Mouse (Mus musculus): ENCODE measurements around the gene Pik3cd. TPM values are rescaled to one million over a fixed set of nuclear protein-coding genes. Genes with fewer than 3 reads are reported as not detected.

The Pik3cd gene
- total and polyA plus RNA-seq, 2 experiments from 2014 or later, result 9.7 to 15.9 TPM

GRCm38 (mm10) chr4:149710510-149710909 lies 8.1 kb upstream of the Pik3cd start:
- H3K4me2 ChIP-seq (ENCODE audit: low read depth, low read length, poor library complexity, severe bottlenecking), result no peak overlapping the region
- no peak overlapping the region for H3K27ac ChIP-seq (ENCODE audit: low read depth, low read length)
- DNase-seq (ENCODE audit: low spot score) (peak; percentile 64), ATAC-seq (ENCODE audit: low FRiP score) (no peak)
- no peaks in the 10 kb centered on the region for H3K9me3 ChIP-seq (ENCODE audit: low read length)
- no peak overlapping the region for H3K4me3 ChIP-seq (ENCODE audit: low read depth, low read length)
- H3K9ac ChIP-seq (replicated peaks; ENCODE audit: low read length, poor library complexity, severe bottlenecking), result no peak overlapping the region
- 25% methylated on average over 5 of the region's 5 CpGs for WGBS
- H3K4me1 ChIP-seq (ENCODE audit: insufficient read depth, low read length), result no peaks in the 10 kb centered on the region
- peaks cover 5% of the 10 kb centered on the region; the same call in 1 of the 2 replicates for H3K36me3 ChIP-seq (ENCODE audit: insufficient read depth, low read length)
- no peaks in the 10 kb centered on the region for H3K27me3 ChIP-seq (ENCODE audit: insufficient read depth, low read length)
- TF ChIP-seq CTCF (IDR thresholded peaks at IDR 0.05), result peak; percentile 72

GRCm38 (mm10) chr4:149705941-149706340 lies 3.6 kb upstream of the Pik3cd start:
- Histone ChIP-seq H3K4me3 (ENCODE audit: low read depth, low read length) (no peak overlapping the region), H3K9ac (replicated peaks; ENCODE audit: low read length, poor library complexity, severe bottlenecking) (no peak overlapping the region), H3K4me1 (ENCODE audit: insufficient read depth, low read length) (no peaks in the 10 kb centered on the region), H3K36me3 (ENCODE audit: insufficient read depth, low read length) (no peaks in the 10 kb centered on the region), H3K27ac (ENCODE audit: low read depth, low read length) (no peak overlapping the region), H3K4me2 (ENCODE audit: low read depth, low read length, poor library complexity, severe bottlenecking) (no peak overlapping the region), H3K27me3 (ENCODE audit: insufficient read depth, low read length) (no peaks in the 10 kb centered on the region), H3K9me3 (ENCODE audit: low read length) (no peaks in the 10 kb centered on the region)
- WGBS, result 92% methylated on average over 8 of the region's 8 CpGs
- ATAC-seq (ENCODE audit: low FRiP score) (no peak), DNase-seq (ENCODE audit: low spot score) (no peak)
- TF ChIP-seq CTCF (IDR thresholded peaks at IDR 0.05), result no peak

- TF ChIP-seq CTCF (IDR thresholded peaks at IDR 0.05), result no peak
- no peak overlapping the region for H3K27ac ChIP-seq (ENCODE audit: low read depth, low read length)
- no peaks in the 10 kb centered on the region for H3K36me3 ChIP-seq (ENCODE audit: insufficient read depth, low read length)
- no peaks in the 10 kb centered on the region for H3K27me3 ChIP-seq (ENCODE audit: insufficient read depth, low read length)
- ATAC-seq (ENCODE audit: low FRiP score) (no peak), DNase-seq (ENCODE audit: low spot score) (no peak)
- WGBS, result 75% methylated on average over 7 of the region's 7 CpGs
- no peak overlapping the region for H3K9ac ChIP-seq (replicated peaks; ENCODE audit: low read length, poor library complexity, severe bottlenecking)
- no peak overlapping the region for H3K4me2 ChIP-seq (ENCODE audit: low read depth, low read length, poor library complexity, severe bottlenecking)
- no peaks in the 10 kb centered on the region for H3K9me3 ChIP-seq (ENCODE audit: low read length)
- no peaks in the 10 kb centered on the region for H3K4me1 ChIP-seq (ENCODE audit: insufficient read depth, low read length)
- no peak overlapping the region for H3K4me3 ChIP-seq (ENCODE audit: low read depth, low read length)
Measured at GRCm38 (mm10) chr4:149705298-149705697, 2.9 kb upstream of the Pik3cd start.

- Histone ChIP-seq H3K27me3 (ENCODE audit: insufficient read depth, low read length) (peaks cover 10% of the 10 kb centered on the region; the same call in 1 of the 2 replicates), H3K27ac (ENCODE audit: low read depth, low read length) (no peak overlapping the region), H3K9me3 (ENCODE audit: low read length) (no peaks in the 10 kb centered on the region), H3K4me1 (ENCODE audit: insufficient read depth, low read length) (no peaks in the 10 kb centered on the region; the same call in 1 of the 2 replicates), H3K36me3 (ENCODE audit: insufficient read depth, low read length) (no peaks in the 10 kb centered on the region), H3K9ac (replicated peaks; ENCODE audit: low read length, poor library complexity, severe bottlenecking) (no peak overlapping the region), H3K4me3 (ENCODE audit: low read depth, low read length) (no peak overlapping the region), H3K4me2 (ENCODE audit: low read depth, low read length, poor library complexity, severe bottlenecking) (no peak overlapping the region)
- 65% methylated on average over 18 of the region's 18 CpGs for WGBS
- no peak for DNase-seq (ENCODE audit: low spot score)
- no peak for TF ChIP-seq CTCF (IDR thresholded peaks at IDR 0.05)
- no peak for ATAC-seq (ENCODE audit: low FRiP score)
Measured at GRCm38 (mm10) chr4:149701426-149702209, 753 bp downstream of the Pik3cd start.

GRCm38 (mm10) chr4:149699953-149700352 lies 2.4 kb downstream of the Pik3cd start:
- H3K27me3 ChIP-seq (ENCODE audit: insufficient read depth, low read length), result peaks cover 10% of the 10 kb centered on the region; the same call in 1 of the 2 replicates
- no peak overlapping the region for H3K4me2 ChIP-seq (ENCODE audit: low read depth, low read length, poor library complexity, severe bottlenecking)
- TF ChIP-seq CTCF (IDR thresholded peaks at IDR 0.05), result no peak
- no peak overlapping the region for H3K9ac ChIP-seq (replicated peaks; ENCODE audit: low read length, poor library complexity, severe bottlenecking)
- WGBS, result 85% methylated on average over 4 of the region's 4 CpGs
- H3K4me3 ChIP-seq (ENCODE audit: low read depth, low read length), result no peak overlapping the region
- no peaks in the 10 kb centered on the region for H3K36me3 ChIP-seq (ENCODE audit: insufficient read depth, low read length)
- no peak for DNase-seq (ENCODE audit: low spot score)
- no peak for ATAC-seq (ENCODE audit: low FRiP score)
- H3K4me1 ChIP-seq (ENCODE audit: insufficient read depth, low read length), result no peaks in the 10 kb centered on the region; the same call in 1 of the 2 replicates
- H3K27ac ChIP-seq (ENCODE audit: low read depth, low read length), result no peak overlapping the region
- no peaks in the 10 kb centered on the region for H3K9me3 ChIP-seq (ENCODE audit: low read length)

GRCm38 (mm10) chr4:149698197-149698821 lies 4.1 kb downstream of the Pik3cd start:
- H3K27me3 ChIP-seq (ENCODE audit: insufficient read depth, low read length), result peaks cover 10% of the 10 kb centered on the region; the same call in 1 of the 2 replicates
- no peaks in the 10 kb centered on the region for H3K9me3 ChIP-seq (ENCODE audit: low read length)
- H3K36me3 ChIP-seq (ENCODE audit: insufficient read depth, low read length), result no peaks in the 10 kb centered on the region
- H3K9ac ChIP-seq (replicated peaks; ENCODE audit: low read length, poor library complexity, severe bottlenecking), result no peak overlapping the region
- TF ChIP-seq CTCF (IDR thresholded peaks at IDR 0.05), result peak; percentile 71
- H3K4me3 ChIP-seq (ENCODE audit: low read depth, low read length), result peak overlapping the region; percentile 31
- no peaks in the 10 kb centered on the region; the same call in 1 of the 2 replicates for H3K4me1 ChIP-seq (ENCODE audit: insufficient read depth, low read length)
- DNase-seq (ENCODE audit: low spot score), result peak; percentile 50
- WGBS, result 2% methylated on average over 34 of the region's 35 CpGs
- ATAC-seq (ENCODE audit: low FRiP score), result no peak
- H3K4me2 ChIP-seq (ENCODE audit: low read depth, low read length, poor library complexity, severe bottlenecking), result peak overlapping the region; percentile 43
- no peak overlapping the region for H3K27ac ChIP-seq (ENCODE audit: low read depth, low read length)
